Mouse (Mus musculus) hindbrain, postnatal 0 days (tissue): Measurements from ENCODE around the gene Gm20388. TPM values are rescaled to one million over a fixed set of nuclear protein-coding genes. Genes with fewer than 3 reads are reported as not detected.

Source experiments
- ATAC-seq: fragments of 200-750 bp; cut with Nextera tagmentation; 2 replicates; pipeline ENCODE4 v1.8.0; 2017; ENCODE audit warnings: mild to moderate bottlenecking, moderate TSS enrichment, moderate library complexity
- DNase-seq: peaks from one replicate; pipeline ENCODE4 v3.0.0-alpha.2; 2015; ENCODE audit warnings: low spot score
- H3K27ac ChIP-seq: fragments of 300-500 bp; sonication (generic); 2 replicates; pipeline ENCODE4 v1.5.1; 2014; ENCODE audit warnings: mild to moderate bottlenecking
- H3K27me3 ChIP-seq: fragments of 300-500 bp; sonication (generic); 2 replicates; pipeline ENCODE4 v1.6.1; 2014; ENCODE audit warnings: low read length, mixed read lengths; ENCODE audit not compliant: insufficient read depth
- H3K36me3 ChIP-seq: fragments of 300-500 bp; sonication (generic); 2 replicates; pipeline ENCODE4 v1.6.1; 2014; ENCODE audit warnings: low read length, mixed read lengths; ENCODE audit not compliant: insufficient read depth
- H3K4me1 ChIP-seq: fragments of 300-500 bp; sonication (generic); 2 replicates; pipeline ENCODE4 v1.6.1; 2014; ENCODE audit warnings: antibody characterized with exemption, low read length, mixed read lengths; ENCODE audit not compliant: insufficient read depth
- H3K4me2 ChIP-seq: fragments of 300-500 bp; sonication (generic); 2 replicates; pipeline ENCODE4 v1.6.1; 2014; ENCODE audit warnings: low read depth, mild to moderate bottlenecking, low read length, moderate library complexity, mixed read lengths
- H3K4me3 ChIP-seq: fragments of 300-500 bp; sonication (generic); 2 replicates; pipeline ENCODE4 v1.5.1; 2014; ENCODE audit warnings: low read length
- H3K9ac ChIP-seq: fragments of 300-500 bp; sonication (generic); replicated peaks from 2 replicates; pipeline ENCODE4 v1.6.1; 2014; ENCODE audit warnings: mild to moderate bottlenecking, low read length, moderate library complexity, mixed read lengths
- H3K9me3 ChIP-seq: fragments of 300-500 bp; sonication (generic); 2 replicates; pipeline ENCODE4 v1.6.1; 2016; ENCODE audit warnings: low read length, mixed read lengths
- CTCF ChIP-seq: IDR thresholded peaks from 2 replicates; pipeline ENCODE4 v1.5.1; 2016; ENCODE audit warnings: antibody characterized with exemption, control low read depth, low read depth
- WGBS: fragments of 180-500 bp; shearing (Covaris S2); extraction: QIAGEN DNeasy Blood & Tissue Kit; methylation state at CpG from one replicate; pipeline ENCODE4 v1.1.7; 2014; 5-methylcytosine and 5-hydroxymethylcytosine counted together
- polyA plus RNA-seq: library from polyadenylated mRNA; unstranded; fragments of >200 nt; fragmentation: Nextera tagmentation; extraction: Ambion mirVana; gene quantifications from 2 replicates; pipeline ENCODE4 v1.2.1, GENCODE M21; 2015
- total RNA-seq: library from RNA; depleted of rRNA; stranded (reverse); fragments of >200 nt; gene quantifications from 2 replicates; pipeline ENCODE4 v1.2.3, GENCODE M21; 2014

The Gm20388 gene
- total and polyA plus RNA-seq, 2 experiments from 2014 or later = 71.3 TPM; not detected in 1

GRCm38 (mm10) chr8:123507153-123507552, 3596.5 kb downstream of the Gm20388 start:
- Histone ChIP-seq H3K27ac (no peak overlapping the region), H3K4me2 (no peak overlapping the region), H3K27me3 (no peaks in the 10 kb centered on the region), H3K36me3 (peaks cover 63% of the 10 kb centered on the region), H3K9me3 (no peaks in the 10 kb centered on the region), H3K9ac (no peak overlapping the region), H3K4me3 (no peak overlapping the region), H3K4me1 (no peaks in the 10 kb centered on the region)
- DNase-seq = no peak
- no peak for ATAC-seq
- WGBS = 95% methylated on average over 5 of the region's 5 CpGs
- TF ChIP-seq CTCF = no peak

DNA sequence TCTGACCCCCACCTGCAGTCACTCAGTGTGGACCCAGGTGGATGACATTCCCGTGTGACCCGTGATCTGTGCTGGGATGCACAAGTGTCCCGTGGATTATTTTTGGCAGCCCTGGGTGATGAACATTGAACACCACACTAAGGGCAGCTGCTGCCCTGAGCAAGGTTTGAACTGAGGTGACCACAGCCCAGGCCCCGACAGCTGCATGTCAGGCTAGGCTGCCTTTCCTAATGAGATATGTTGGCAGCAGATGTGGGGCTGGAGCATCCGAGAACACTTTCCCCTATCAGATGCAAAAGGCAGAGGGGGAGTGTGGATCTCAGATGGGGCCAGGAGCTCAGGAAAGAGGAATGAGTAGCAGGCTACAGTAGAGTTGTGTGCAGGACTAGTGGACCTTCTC, 3600.2 kb downstream of the Gm20388 start:
- Histone ChIP-seq H3K27ac (no peak overlapping the region), H3K4me1 (peaks cover 12% of the 10 kb centered on the region), H3K4me2 (no peak overlapping the region), H3K9ac (no peak overlapping the region), H3K4me3 (no peak overlapping the region), H3K9me3 (no peaks in the 10 kb centered on the region), H3K27me3 (no peaks in the 10 kb centered on the region), H3K36me3 (peaks cover 33% of the 10 kb centered on the region; the same call in 1 of the 2 replicates)
- no peak for ATAC-seq
- TF ChIP-seq CTCF = no peak
- WGBS = 75% methylated on average over 5 of the region's 5 CpGs
- DNase-seq = no peak

DNA sequence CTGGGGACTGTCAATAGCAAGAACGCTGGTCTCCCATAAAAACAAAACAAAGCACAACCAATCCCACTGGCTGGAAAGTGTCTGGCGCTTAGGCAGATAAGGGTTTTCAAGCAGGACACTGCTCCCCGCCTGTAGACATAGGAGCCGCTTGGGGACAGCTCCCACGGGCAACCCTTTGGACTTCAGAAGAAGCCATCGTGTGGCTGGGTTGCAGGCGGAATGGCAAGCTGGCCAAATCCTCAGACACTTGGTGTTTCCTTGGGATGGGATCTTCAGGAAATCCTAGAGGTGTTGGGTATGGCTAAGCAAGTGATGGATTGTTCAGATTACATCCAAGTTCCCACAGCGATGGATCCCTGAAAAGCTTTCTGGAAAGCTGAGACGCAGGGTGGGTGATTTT, 3603.5 kb downstream of the Gm20388 start:
- peaks cover 16% of the 10 kb centered on the region for H3K4me1 ChIP-seq

DNA sequence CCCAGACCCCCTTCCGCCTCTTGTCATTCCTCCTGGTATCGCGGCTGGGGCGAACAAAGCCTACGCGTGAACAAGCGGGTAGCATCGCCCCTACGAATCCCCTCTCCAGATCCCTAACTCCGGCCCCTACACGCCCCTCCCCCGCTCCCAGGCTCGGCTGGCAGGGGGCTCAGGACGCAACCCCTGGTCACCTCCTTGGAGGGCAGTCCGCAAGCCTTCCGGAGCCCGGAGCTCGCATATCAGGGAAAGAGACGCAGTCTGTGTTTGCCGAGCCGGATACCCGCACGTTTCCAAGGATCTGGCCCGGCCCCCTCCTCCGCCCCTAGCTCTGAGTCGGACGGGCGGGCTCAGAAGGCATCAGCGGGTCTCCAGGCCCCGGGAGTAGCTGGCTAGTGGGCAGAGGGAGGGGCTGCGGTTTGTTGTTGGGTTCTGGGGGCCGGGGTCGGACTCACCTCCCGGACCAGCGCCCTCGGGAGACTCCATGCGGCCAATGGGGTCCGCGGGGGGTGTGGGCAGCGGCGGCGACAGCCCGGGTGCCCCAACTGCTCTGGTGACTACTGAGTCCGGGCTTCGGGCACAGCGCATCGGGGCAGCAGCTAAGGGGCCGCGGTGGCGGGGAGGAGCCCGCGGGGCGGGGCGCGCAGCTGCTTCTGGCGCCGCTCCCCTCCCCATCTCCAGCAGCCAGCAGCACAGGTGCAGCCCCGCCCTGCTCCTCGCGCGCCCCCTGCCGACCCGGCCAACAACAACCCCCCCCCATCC, 3604.3 kb downstream of the Gm20388 start, which contains the start of gene Dbndd1:
Gene Dbndd1 (minus strand): TSS at position 683 of the 759 bp plus-strand sequence.
- no peak for TF ChIP-seq CTCF
- ATAC-seq (peak; percentile 55; the same call in 1 of the 2 replicates), DNase-seq (peak; percentile 75)
- under 1% methylated on average over 52 of the region's 63 CpGs for WGBS
- peak within 1 kb of the TSS; percentile 80 for H3K4me2 ChIP-seq
- H3K27ac ChIP-seq = peak within 1 kb of the TSS; percentile 90
- H3K4me3 ChIP-seq = peak within 1 kb of the TSS; percentile 82
- H3K9me3 ChIP-seq = no peaks in the 10 kb centered on the region
- 0 out of 2 replicates have a peak, but pooled peaks cover 3% of the 10 kb centered on the region for H3K36me3 ChIP-seq
- peaks cover 21% of the 10 kb centered on the region for H3K4me1 ChIP-seq
- H3K9ac ChIP-seq = peak within 1 kb of the TSS; percentile 83
- no peaks in the 10 kb centered on the region for H3K27me3 ChIP-seq

More for the DNA sequence above, 3603.5 kb downstream of the Gm20388 start:
- ATAC-seq (no peak), DNase-seq (peak; percentile 38)
- Histone ChIP-seq H3K27me3 (no peaks in the 10 kb centered on the region), H3K9me3 (no peaks in the 10 kb centered on the region), H3K4me2 (peak overlapping the region; percentile 80), H3K27ac (peak overlapping the region; percentile 90), H3K9ac (peak overlapping the region; percentile 83), H3K4me3 (peak overlapping the region; percentile 82), H3K36me3 (peaks cover 7% of the 10 kb centered on the region; the same call in 1 of the 2 replicates)
- no peak for TF ChIP-seq CTCF
- WGBS = 1% methylated on average over 9 of the region's 9 CpGs

DNA sequence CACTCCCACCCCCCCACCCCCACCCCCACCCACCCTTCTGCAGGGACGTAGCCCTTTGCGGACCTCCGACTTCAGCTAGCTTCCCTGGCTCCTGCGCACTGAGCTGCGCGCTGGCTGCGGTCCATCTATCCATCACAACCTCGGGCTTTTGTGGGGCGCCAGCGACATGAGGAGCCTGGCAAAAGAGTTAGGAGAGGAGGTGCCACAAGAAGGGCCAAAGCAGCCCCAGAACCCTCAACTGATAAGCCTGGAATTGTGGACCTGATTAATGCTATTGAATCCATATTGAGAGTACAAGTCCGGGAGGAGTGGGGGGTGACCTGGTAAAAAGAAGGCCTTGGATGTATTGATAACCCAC, 3604.9 kb downstream of the Gm20388 start:
- DNase-seq = no peak
- peaks cover 21% of the 10 kb centered on the region for H3K4me1 ChIP-seq
- H3K9ac ChIP-seq = peak overlapping the region; percentile 43
- ATAC-seq = no peak
- WGBS = under 1% methylated on average over 11 of the region's 11 CpGs
- peak overlapping the region; percentile 82 for H3K4me3 ChIP-seq
- peak overlapping the region; percentile 80 for H3K4me2 ChIP-seq
- no peak for TF ChIP-seq CTCF
- H3K36me3 ChIP-seq = no peaks in the 10 kb centered on the region
- H3K9me3 ChIP-seq = no peaks in the 10 kb centered on the region
- no peaks in the 10 kb centered on the region for H3K27me3 ChIP-seq
- peak overlapping the region; percentile 71 for H3K27ac ChIP-seq

GRCm38 (mm10) chr8:123516596-123516995, 3606.0 kb downstream of the Gm20388 start:
- DNase-seq = peak; percentile 55
- ATAC-seq = no peak
- H3K36me3 ChIP-seq = peaks cover 3% of the 10 kb centered on the region; the same call in 1 of the 2 replicates
- H3K27ac ChIP-seq = 0 out of 2 replicates have a peak overlapping the region, but pooled peaks have one; percentile 71
- no peak overlapping the region for H3K4me3 ChIP-seq
- 29% methylated on average over 2 of the region's 2 CpGs for WGBS
- H3K27me3 ChIP-seq = no peaks in the 10 kb centered on the region
- H3K9me3 ChIP-seq = no peaks in the 10 kb centered on the region
- no peak overlapping the region for H3K9ac ChIP-seq
- H3K4me1 ChIP-seq = peaks cover 21% of the 10 kb centered on the region
- H3K4me2 ChIP-seq = no peak overlapping the region
- TF ChIP-seq CTCF = no peak

DNA sequence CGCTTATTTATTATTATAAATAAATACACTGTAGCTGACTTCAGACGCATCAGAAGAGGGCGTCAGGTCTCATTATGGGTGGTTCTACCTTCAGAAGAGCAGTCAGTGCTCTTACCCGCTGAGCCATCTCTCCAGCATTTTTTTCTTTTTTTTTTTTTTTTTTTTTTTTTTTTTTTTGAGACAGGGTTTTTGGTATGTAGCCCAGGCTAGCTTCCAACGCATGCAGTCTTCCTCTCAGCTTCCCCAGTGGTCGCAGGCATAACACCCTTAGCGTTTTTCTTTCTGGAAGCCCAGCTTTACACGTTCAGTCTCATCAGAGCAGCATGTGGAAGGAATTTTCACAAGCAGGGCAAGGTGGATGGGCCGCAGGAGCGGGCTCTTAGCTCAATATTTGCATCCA, 3607.5 kb downstream of the Gm20388 start:
- Histone ChIP-seq H3K4me3 (peak overlapping the region; percentile 57), H3K27ac (no peak overlapping the region), H3K4me2 (peak overlapping the region; percentile 89), H3K27me3 (no peaks in the 10 kb centered on the region), H3K4me1 (peaks cover 21% of the 10 kb centered on the region), H3K9me3 (no peaks in the 10 kb centered on the region), H3K36me3 (peaks cover 11% of the 10 kb centered on the region; the same call in 1 of the 2 replicates), H3K9ac (no peak overlapping the region)
- ATAC-seq = peak; percentile 1; the same call in 1 of the 2 replicates
- WGBS = 30% methylated on average over 10 of the region's 10 CpGs
- no peak for TF ChIP-seq CTCF
- no peak for DNase-seq
